18 mouse cellular contexts compared by ENCODE assay signal in genomic region chr6:67435711-67436110, GRCm38 (mm10). TPM values are rescaled to one million over a fixed set of nuclear protein-coding genes. Genes with fewer than 3 reads are reported as not detected.
"Had no signal": no experiment of that assay in that cellular context is flagged by ENCODE, and none has a peak within 500 bp of the region (broad histone marks: within the 10 kb centered on the region; RNA-seq: fewer than 3 reads in every experiment).

No protein-coding gene starts in this region.

- H3K4me3 ChIP-seq: limb, embryonic 12.5 days; lung, embryonic 15.5 days; megakaryocyte, embryonic 14.5 days; midbrain, embryonic 15.5 days had no signal

- H3K4me1 ChIP-seq: limb, embryonic 12.5 days; lung, embryonic 15.5 days; midbrain, embryonic 15.5 days had no signal

- H3K27me3 ChIP-seq: limb, embryonic 12.5 days; lung, embryonic 15.5 days; megakaryocyte, embryonic 14.5 days; midbrain, embryonic 15.5 days had no signal

- H3K4me2 ChIP-seq: limb, embryonic 12.5 days; lung, embryonic 15.5 days; midbrain, embryonic 11.5 days; midbrain, embryonic 15.5 days had no signal

- DNase-seq: kidney, adult 8-10 months; kidney, postnatal 25 days; layer of hippocampus, adult 9-11 months; layer of hippocampus, postnatal 36 days; right cerebral cortex, postnatal 25 days had no signal

- H3K36me3 ChIP-seq: limb, embryonic 12.5 days; lung, embryonic 15.5 days; midbrain, embryonic 15.5 days had no signal

- H3K27ac ChIP-seq: limb, embryonic 12.5 days; liver, embryonic 14.5 days; lung, embryonic 15.5 days; midbrain, embryonic 15.5 days had no signal

RNA-seq across cellular contexts. Expression of gene Il23r, which starts 55.9 kb away (rescaled TPM):
- total RNA-seq: layer of hippocampus, postnatal 36 days; left cerebral cortex, adult 8-10 months; left cerebral cortex, postnatal 25 days; liver, adult 2 months; monocyte, adult 5-6 weeks had no signal
- polyA plus RNA-seq: kidney, embryonic 16.5 days; limb, embryonic 12.5 days; liver, adult 2 months; liver, embryonic 14.5 days; lung, embryonic 15.5 days; midbrain, embryonic 11.5 days; midbrain, embryonic 15.5 days; neural tube, embryonic 14.5 days had no signal

RNA-seq across cellular contexts. Expression of gene Il12rb2, which starts 59.7 kb away (rescaled TPM):
- total RNA-seq: layer of hippocampus, postnatal 36 days had no signal
- polyA plus RNA-seq: intestine, postnatal 0 days; limb, embryonic 12.5 days had no signal
